Comparison of ENCODE assay signal across 34 mouse cellular contexts in genomic region chr13:24483691-24484090, GRCm38 (mm10).
"Had no signal": no experiment of that assay in that cellular context is flagged by ENCODE, and none has a peak within 500 bp of the region (broad histone marks: within the 10 kb centered on the region; RNA-seq: fewer than 3 reads in every experiment).

No protein-coding gene starts in this region.

- H3K9ac ChIP-seq: heart, embryonic 12.5 days; heart, embryonic 13.5 days; heart, embryonic 15.5 days; hindbrain, embryonic 12.5 days; hindbrain, embryonic 13.5 days; hindbrain, embryonic 14.5 days; hindbrain, embryonic 15.5 days; intestine, embryonic 15.5 days; kidney, embryonic 15.5 days had no signal

- H3K4me2 ChIP-seq: heart, embryonic 11.5 days; heart, embryonic 12.5 days; heart, embryonic 13.5 days; heart, embryonic 15.5 days; hindbrain, embryonic 12.5 days; hindbrain, embryonic 13.5 days; hindbrain, embryonic 14.5 days; hindbrain, embryonic 15.5 days; intestine, embryonic 15.5 days; kidney, embryonic 15.5 days had no signal

- H3K27me3 ChIP-seq: heart, embryonic 12.5 days; heart, embryonic 15.5 days; hindbrain, embryonic 12.5 days; hindbrain, embryonic 13.5 days; hindbrain, embryonic 15.5 days; intestine, embryonic 15.5 days; kidney, embryonic 15.5 days had no signal

- DNase-seq: heart, postnatal 10 days; heart, postnatal 14 days; heart, postnatal 36 days; heart, postnatal 4 days; kidney, adult 11 months; kidney, adult 18-20 months; kidney, adult 2 months; kidney, adult 8-10 months; kidney, adult 9 months; kidney, postnatal 10 days; kidney, postnatal 14 days; kidney, postnatal 25 days; kidney, postnatal 36 days; kidney, postnatal 4 days; layer of hippocampus, adult 9-11 months; layer of hippocampus, postnatal 36 days had no signal

- H3K36me3 ChIP-seq: heart, embryonic 10.5 days; heart, embryonic 12.5 days; heart, embryonic 13.5 days; heart, embryonic 15.5 days; hindbrain, embryonic 10.5 days; hindbrain, embryonic 12.5 days; hindbrain, embryonic 13.5 days; hindbrain, embryonic 15.5 days; intestine, embryonic 15.5 days; kidney, embryonic 15.5 days had no signal

- H3K4me3 ChIP-seq: heart, embryonic 10.5 days; heart, embryonic 12.5 days; heart, embryonic 13.5 days; heart, embryonic 15.5 days; hindbrain, embryonic 10.5 days; hindbrain, embryonic 12.5 days; hindbrain, embryonic 13.5 days; hindbrain, embryonic 15.5 days; intestine, embryonic 15.5 days; kidney, embryonic 15.5 days; layer of hippocampus, adult 2 months had no signal

- H3K27ac ChIP-seq: heart, embryonic 10.5 days; heart, embryonic 13.5 days; heart, embryonic 15.5 days; hindbrain, embryonic 10.5 days; hindbrain, embryonic 12.5 days; hindbrain, embryonic 13.5 days; hindbrain, embryonic 14.5 days; hindbrain, embryonic 15.5 days; hindbrain, postnatal 0 days; intestine, embryonic 15.5 days; kidney, embryonic 15.5 days; kidney, postnatal 0 days; layer of hippocampus, adult 2 months had no signal

- ATAC-seq: hindbrain, embryonic 16.5 days; hindbrain, postnatal 0 days; intestine, embryonic 15.5 days; intestine, embryonic 16.5 days; intestine, postnatal 0 days had no signal

- H3K9me3 ChIP-seq: heart, embryonic 10.5 days; heart, embryonic 12.5 days; heart, embryonic 13.5 days; heart, embryonic 15.5 days; hindbrain, embryonic 10.5 days; hindbrain, embryonic 12.5 days; hindbrain, embryonic 13.5 days; hindbrain, embryonic 15.5 days; intestine, embryonic 15.5 days; kidney, embryonic 15.5 days had no signal

- H3K4me1 ChIP-seq: hindbrain, embryonic 10.5 days; hindbrain, embryonic 13.5 days; intestine, embryonic 15.5 days had no signal
